In genomic region chr8:121115136-121115535, GRCm38 (mm10) we compare ENCODE assay signal across 11 mouse cellular contexts. TPM values are rescaled to one million over a fixed set of nuclear protein-coding genes. Genes with fewer than 3 reads are reported as not detected.
DNase-seq lines count a peak whose midpoint lies in the region; ATAC-seq and TF ChIP-seq lines count a peak whose summit lies in the region.
"Had no signal": no experiment of that assay in that cellular context is flagged by ENCODE, and none has a peak within 500 bp of the region (broad histone marks: within the 10 kb centered on the region; RNA-seq: fewer than 3 reads in every experiment).

No protein-coding gene starts in this region.

- DNase-seq in heart, embryonic 10.5 days (ENCODE audit: low spot score), result no peak
- no peak for DNase-seq in heart, adult 8-10 months (ENCODE audit: low spot score)
- DNase-seq in kidney, postnatal 0 days (ENCODE audit: low spot score), result no peak
- no peak for DNase-seq in kidney, adult 8-10 months
- DNase-seq in hindbrain, embryonic 11.5 days (ENCODE audit: low spot score), result peak; percentile 54
- DNase-seq in left cerebral cortex, postnatal 4 days, result no peak
- DNase-seq in urinary bladder, postnatal 25 days (ENCODE audit: low spot score), result no peak

- H3K4me1 ChIP-seq in heart, embryonic 10.5 days, result peaks cover 43% of the 10 kb centered on the region
- H3K4me1 ChIP-seq in kidney, postnatal 0 days (replicated peaks; ENCODE audit: insufficient read depth, low read length), result 0 out of 2 replicates have a peak, but pooled peaks cover 7% of the 10 kb centered on the region
- peaks cover 8% of the 10 kb centered on the region; the same call in 1 of the 2 replicates for H3K4me1 ChIP-seq in hindbrain, embryonic 11.5 days (replicated peaks; ENCODE audit: control insufficient read depth, insufficient read depth, low read length)
- peaks cover 17% of the 10 kb centered on the region for H3K4me1 ChIP-seq in neural tube, embryonic 12.5 days

- intact Hi-C loops in left cerebral cortex, postnatal 4 days (cut with DNase I), result loop anchor here (5.0 kb wide), 1 partner anchor 277 kb away; no protein-coding TSS in a partner anchor

- TF ChIP-seq CTCF in kidney, postnatal 0 days (IDR thresholded peaks at IDR 0.05; ENCODE audit: low read depth), result no peak

- no peak for ATAC-seq in kidney, postnatal 0 days (replicated peaks; ENCODE audit: low FRiP score, low read depth)
- no peak for ATAC-seq in hindbrain, embryonic 11.5 days (ENCODE audit: low FRiP score)
- ATAC-seq in neural tube, embryonic 12.5 days (ENCODE audit: low FRiP score, low read depth), result no peak

- H3K4me2 ChIP-seq in kidney, postnatal 0 days (ENCODE audit: low read length), result peak overlapping the region; percentile 54
- no peak overlapping the region; the same call in 1 of the 2 replicates for H3K4me2 ChIP-seq in hindbrain, embryonic 11.5 days (replicated peaks; ENCODE audit: low read depth, low read length)
- H3K4me2 ChIP-seq in neural tube, embryonic 12.5 days (replicated peaks), result peak overlapping the region; percentile 44

- H3K9ac ChIP-seq in kidney, postnatal 0 days (ENCODE audit: low read depth, low read length), result peak overlapping the region; percentile 47
- H3K9ac ChIP-seq in hindbrain, embryonic 11.5 days (ENCODE audit: low read depth, low read length), result no peak overlapping the region
- no peak overlapping the region for H3K9ac ChIP-seq in neural tube, embryonic 12.5 days

- peaks cover 89% of the 10 kb centered on the region for H3K27me3 ChIP-seq in heart, embryonic 10.5 days (ENCODE audit: insufficient read depth, poor library complexity, severe bottlenecking)
- H3K27me3 ChIP-seq in kidney, postnatal 0 days (ENCODE audit: insufficient read depth, low read length), result peaks cover 8% of the 10 kb centered on the region; the same call in 1 of the 2 replicates
- peaks cover 75% of the 10 kb centered on the region for H3K27me3 ChIP-seq in hindbrain, embryonic 11.5 days (ENCODE audit: control insufficient read depth, insufficient read depth, low read length)
- H3K27me3 ChIP-seq in neural tube, embryonic 12.5 days (replicated peaks), result peaks cover 87% of the 10 kb centered on the region

- no peaks in the 10 kb centered on the region for H3K9me3 ChIP-seq in heart, embryonic 10.5 days
- no peaks in the 10 kb centered on the region for H3K9me3 ChIP-seq in kidney, postnatal 0 days (replicated peaks; ENCODE audit: low read length)
- no peaks in the 10 kb centered on the region for H3K9me3 ChIP-seq in hindbrain, embryonic 11.5 days (ENCODE audit: control insufficient read depth, low read length)
- no peaks in the 10 kb centered on the region for H3K9me3 ChIP-seq in neural tube, embryonic 12.5 days

- peak overlapping the region; percentile 62; the same call in 1 of the 2 replicates for H3K27ac ChIP-seq in heart, embryonic 10.5 days
- H3K27ac ChIP-seq in kidney, postnatal 0 days, result peak overlapping the region; percentile 25
- no peak overlapping the region for H3K27ac ChIP-seq in hindbrain, embryonic 11.5 days (ENCODE audit: low read depth, low read length)
- no peak overlapping the region for H3K27ac ChIP-seq in neural tube, embryonic 12.5 days

- H3K4me3 ChIP-seq in heart, embryonic 10.5 days, result peak overlapping the region; percentile 78
- H3K4me3 ChIP-seq in kidney, postnatal 0 days (replicated peaks; ENCODE audit: low read depth, low read length), result peak overlapping the region; percentile 86
- H3K4me3 ChIP-seq in hindbrain, embryonic 11.5 days (ENCODE audit: low read depth, low read length), result no peak overlapping the region
- H3K4me3 ChIP-seq in neural tube, embryonic 12.5 days, result peak overlapping the region; percentile 14; the same call in 1 of the 2 replicates
- H3K4me3 ChIP-seq: erythroblast, embryonic 14.5 days had no signal

- 0 out of 2 replicates have a peak, but pooled peaks cover 6% of the 10 kb centered on the region for H3K36me3 ChIP-seq in heart, embryonic 10.5 days
- H3K36me3 ChIP-seq in kidney, postnatal 0 days (ENCODE audit: insufficient read depth, low read length), result peaks cover 8% of the 10 kb centered on the region; the same call in 1 of the 2 replicates
- H3K36me3 ChIP-seq in hindbrain, embryonic 11.5 days (ENCODE audit: control insufficient read depth, insufficient read depth, low read length), result no peaks in the 10 kb centered on the region
- no peaks in the 10 kb centered on the region for H3K36me3 ChIP-seq in neural tube, embryonic 12.5 days

- under 1% methylated on average over 25 of the region's 25 CpGs for WGBS in heart, embryonic 10.5 days
- whole genome bisulfite sequencing in kidney, postnatal 0 days, result 6% methylated on average over 25 of the region's 25 CpGs
- WGBS in hindbrain, embryonic 11.5 days, result under 1% methylated on average over 25 of the region's 25 CpGs
- WGBS in neural tube, embryonic 12.5 days, result 1% methylated on average over 25 of the region's 25 CpGs

RNA-seq across cellular contexts. Expression of gene Foxc2, which starts 0.8 kb away (rescaled TPM):
- 12.4 and 14.8 TPM in 2 replicates for polyA plus RNA-seq in heart, embryonic 10.5 days (2016; fragmentation: Nextera tagmentation; extraction: Ambion mirVana)
- total RNA-seq in heart, adult 8-10 months (2022), result 1 to 10 TPM; 1.4 to 2.2 (median 1.6) TPM
- polyA plus RNA-seq in kidney, postnatal 0 days (2015; fragmentation: Nextera tagmentation; extraction: Ambion mirVana), result 33.0 and 42.5 TPM in 2 replicates
- polyA plus RNA-seq in hindbrain, embryonic 11.5 days (2014; fragmentation: Nextera tagmentation; extraction: Ambion mirVana), result 6.8 and 8.0 TPM in 2 replicates
- polyA plus RNA-seq in neural tube, embryonic 12.5 days (2016; fragmentation: Nextera tagmentation; extraction: Ambion mirVana), result 17.0 and 20.9 TPM in 2 replicates
- total RNA-seq in left cerebral cortex, postnatal 4 days (2021), result 1 to 10 TPM; 4.3 to 4.4 TPM
- total RNA-seq: monocyte, adult 5-6 weeks had no signal
- polyA plus RNA-seq: erythroblast, embryonic 14.5 days had no signal

RNA-seq across cellular contexts. Expression of gene Mthfsd, which starts 6.9 kb away (rescaled TPM):
- polyA plus RNA-seq in heart, embryonic 10.5 days (2016; fragmentation: Nextera tagmentation; extraction: Ambion mirVana), result 57.0 and 58.7 TPM in 2 replicates
- 10 to 100 TPM; 15.3 to 17.1 (median 15.6) TPM for total RNA-seq in heart, adult 8-10 months (2022)
- 56.0 and 60.3 TPM in 2 replicates for polyA plus RNA-seq in kidney, postnatal 0 days (2015; fragmentation: Nextera tagmentation; extraction: Ambion mirVana)
- polyA plus RNA-seq in hindbrain, embryonic 11.5 days (2014; fragmentation: Nextera tagmentation; extraction: Ambion mirVana), result 53.5 and 56.1 TPM in 2 replicates
- 67.3 and 70.0 TPM in 2 replicates for polyA plus RNA-seq in neural tube, embryonic 12.5 days (2016; fragmentation: Nextera tagmentation; extraction: Ambion mirVana)
- total RNA-seq in left cerebral cortex, postnatal 4 days (2021), result 10 to 100 TPM; 23.2 to 26.6 TPM

RNA-seq across cellular contexts. Expression of gene Foxl1, which starts 12.6 kb away (rescaled TPM):
- 0.53 and 2.0 TPM in 2 replicates for polyA plus RNA-seq in heart, embryonic 10.5 days (2016; fragmentation: Nextera tagmentation; extraction: Ambion mirVana)
- total RNA-seq in heart, adult 8-10 months (2022), result under 1 TPM in 3 of 4 experiments, not detected in 1; 0.08 to 0.26 (median 0.09) TPM
- polyA plus RNA-seq in kidney, postnatal 0 days (2015; fragmentation: Nextera tagmentation; extraction: Ambion mirVana), result 6.4 and 8.3 TPM in 2 replicates
- 0.73 and 1.9 TPM in 2 replicates for polyA plus RNA-seq in hindbrain, embryonic 11.5 days (2014; fragmentation: Nextera tagmentation; extraction: Ambion mirVana)
- 1.1 and 1.6 TPM in 2 replicates for polyA plus RNA-seq in neural tube, embryonic 12.5 days (2016; fragmentation: Nextera tagmentation; extraction: Ambion mirVana)
- under 1 TPM in 1 of 2 experiments, not detected in 1; 0.18 TPM for total RNA-seq in left cerebral cortex, postnatal 4 days (2021)
- polyA plus RNA-seq: cerebellum, adult 2 months; erythroblast, embryonic 14.5 days had no signal

RNA-seq across cellular contexts. Expression of gene Foxf1, which starts 30.9 kb away (rescaled TPM):
- polyA plus RNA-seq in heart, embryonic 10.5 days (2016; fragmentation: Nextera tagmentation; extraction: Ambion mirVana), result 3.1 and 41.3 TPM in 2 replicates
- total RNA-seq in heart, adult 8-10 months (2022), result under 1 TPM in 3 of 4 experiments, not detected in 1; 0.19 to 0.34 (median 0.33) TPM
- polyA plus RNA-seq in kidney, postnatal 0 days (2015; fragmentation: Nextera tagmentation; extraction: Ambion mirVana), result 0.37 and 1.1 TPM in 2 replicates
- polyA plus RNA-seq in hindbrain, embryonic 11.5 days (2014; fragmentation: Nextera tagmentation; extraction: Ambion mirVana), result 2.1 and 2.3 TPM in 2 replicates
- 4.2 and 5.5 TPM in 2 replicates for polyA plus RNA-seq in neural tube, embryonic 12.5 days (2016; fragmentation: Nextera tagmentation; extraction: Ambion mirVana)
- 1 to 10 TPM; 1.7 TPM for total RNA-seq in left cerebral cortex, postnatal 4 days (2021)
- total RNA-seq: monocyte, adult 5-6 weeks had no signal
- polyA plus RNA-seq: erythroblast, embryonic 14.5 days had no signal

Comparison
In these comparisons a context has a peak if more than half of its experiments do, and no peak if none do; other contexts are left out.
1. H3K27ac ChIP-seq: peak in heart, embryonic 10.5 days (single experiment) and kidney, postnatal 0 days (single experiment); none in hindbrain, embryonic 11.5 days (single experiment) and neural tube, embryonic 12.5 days (single experiment).